Mouse (Mus musculus) midbrain, embryonic 14.5 days (tissue): ENCODE measurements around the gene Hcn3. TPM values are rescaled to one million over a fixed set of nuclear protein-coding genes. Genes with fewer than 3 reads are reported as not detected.
"Not testable (repeated sequence)": the region's sequence is repeated elsewhere in the genome, so short reads cannot be mapped to it uniquely, and the experiment has no call there.

ENCODE experiments used
- ATAC-seq: fragments of 200-750 bp; cut with Nextera tagmentation; 2 replicates; pipeline ENCODE4 v1.8.0; 2017; ENCODE audit warnings: moderate number of reproducible peaks, moderate library complexity; ENCODE audit not compliant: low FRiP score, low TSS enrichment
- DNase-seq: peaks from one replicate; pipeline ENCODE4 v3.0.0-alpha.2; 2015
- H3K27ac ChIP-seq: fragments of 300-500 bp; sonication (generic); replicated peaks from 2 replicates; pipeline ENCODE4 v1.5.1; 2014; ENCODE audit warnings: mild to moderate bottlenecking, low read depth, low read length, moderate library complexity
- H3K27me3 ChIP-seq: fragments of 300-500 bp; sonication (generic); 2 replicates; pipeline ENCODE4 v1.6.1; 2014; ENCODE audit warnings: low read length, control low read depth, mixed read lengths; ENCODE audit not compliant: control insufficient read depth, insufficient read depth
- H3K36me3 ChIP-seq: fragments of 300-500 bp; sonication (generic); 2 replicates; pipeline ENCODE4 v1.6.1; 2014; ENCODE audit warnings: low read length, control low read depth; ENCODE audit not compliant: control insufficient read depth, insufficient read depth
- H3K4me1 ChIP-seq: fragments of 300-500 bp; sonication (generic); 2 replicates; pipeline ENCODE4 v1.6.1; 2014; ENCODE audit warnings: mild to moderate bottlenecking, antibody characterized with exemption, low read length, control low read depth; ENCODE audit not compliant: control insufficient read depth, insufficient read depth
- H3K4me2 ChIP-seq: fragments of 300-500 bp; sonication (generic); 2 replicates; pipeline ENCODE4 v1.6.1; 2014; ENCODE audit warnings: mild to moderate bottlenecking, low read length, moderate library complexity
- H3K4me3 ChIP-seq: fragments of 300-500 bp; sonication (generic); replicated peaks from 2 replicates; pipeline ENCODE4 v1.5.1; 2014; ENCODE audit warnings: low read depth, low read length
- H3K9ac ChIP-seq: fragments of 300-500 bp; sonication (generic); replicated peaks from 2 replicates; pipeline ENCODE4 v1.6.1; 2014; ENCODE audit warnings: mild to moderate bottlenecking, low read length, moderate library complexity
- H3K9me3 ChIP-seq: fragments of 300-500 bp; sonication (generic); 2 replicates; pipeline ENCODE4 v1.6.1; 2016; ENCODE audit warnings: low read length, control low read depth, mixed read lengths; ENCODE audit not compliant: control insufficient read depth
- WGBS: fragments of 180-500 bp; shearing (Covaris S2); extraction: QIAGEN DNeasy Blood & Tissue Kit; methylation state at CpG from one replicate; pipeline ENCODE4 v1.1.7; 2014; 5-methylcytosine and 5-hydroxymethylcytosine counted together
- polyA plus RNA-seq: library from polyadenylated mRNA; unstranded; fragments of >200 nt; fragmentation: Nextera tagmentation; extraction: Ambion mirVana; gene quantifications from 2 replicates; pipeline ENCODE4 v1.2.1, GENCODE M21; 2014

Hcn3 gene
- polyA plus RNA-seq, 1 experiment from 2014 or later, result 23.6 TPM

GRCm38 (mm10) chr3:89161207-89161606, 1.2 kb upstream of the Hcn3 start:
- not testable (repeated sequence) for DNase-seq, ATAC-seq, H3K36me3 ChIP-seq, H3K27ac ChIP-seq, H3K9ac ChIP-seq, H3K9me3 ChIP-seq, H3K27me3 ChIP-seq, H3K4me2 ChIP-seq, H3K4me3 ChIP-seq
- peaks cover 30% of the 10 kb centered on the region for H3K4me1 ChIP-seq

GRCm38 (mm10) chr3:89159211-89159610, 785 bp downstream of the Hcn3 start:
- Histone ChIP-seq H3K9ac (peak overlapping the region; percentile 74), H3K4me3 (peak overlapping the region; percentile 81), H3K36me3 (no peaks in the 10 kb centered on the region), H3K27me3 (no peaks in the 10 kb centered on the region), H3K9me3 (no peaks in the 10 kb centered on the region), H3K4me2 (peak overlapping the region; percentile 89), H3K4me1 (peaks cover 20% of the 10 kb centered on the region), H3K27ac (0 out of 2 replicates have a peak overlapping the region, but pooled peaks have one; percentile 50)
- ATAC-seq, result peak; percentile 31; the same call in 1 of the 2 replicates
- WGBS, result 2% methylated on average over 13 of the region's 13 CpGs
- no peak for DNase-seq

- 20% methylated on average over 7 of the region's 7 CpGs for WGBS
- no peak for ATAC-seq
- Histone ChIP-seq H3K9ac (peak overlapping the region; percentile 74), H3K4me2 (peak overlapping the region; percentile 89), H3K4me1 (peaks cover 18% of the 10 kb centered on the region), H3K27me3 (no peaks in the 10 kb centered on the region), H3K36me3 (no peaks in the 10 kb centered on the region), H3K27ac (0 out of 2 replicates have a peak overlapping the region, but pooled peaks have one; percentile 50), H3K9me3 (no peaks in the 10 kb centered on the region), H3K4me3 (peak overlapping the region; percentile 81)
- peak; percentile 38 for DNase-seq
These were observed 1.3 kb downstream of the Hcn3 start for GRCm38 (mm10) chr3:89158651-89159050.

- no peak overlapping the region for H3K4me2 ChIP-seq
- DNase-seq, result no peak
- H3K27ac ChIP-seq, result no peak overlapping the region
- ATAC-seq, result no peak
- H3K27me3 ChIP-seq, result no peaks in the 10 kb centered on the region
- peaks cover 9% of the 10 kb centered on the region; the same call in 1 of the 2 replicates for H3K36me3 ChIP-seq
- H3K4me3 ChIP-seq, result no peak overlapping the region
- H3K9ac ChIP-seq, result no peak overlapping the region
- peaks cover 18% of the 10 kb centered on the region for H3K4me1 ChIP-seq
- WGBS, result 93% methylated on average over 8 of the region's 8 CpGs
- H3K9me3 ChIP-seq, result no peaks in the 10 kb centered on the region
These were observed 3.0 kb downstream of the Hcn3 start for GRCm38 (mm10) chr3:89156951-89157350.

- 66% methylated on average over 17 of the region's 17 CpGs for WGBS
- H3K9ac ChIP-seq, result no peak overlapping the region
- H3K4me2 ChIP-seq, result no peak overlapping the region
- DNase-seq (no peak), ATAC-seq (no peak)
- no peaks in the 10 kb centered on the region for H3K9me3 ChIP-seq
- no peaks in the 10 kb centered on the region for H3K27me3 ChIP-seq
- H3K36me3 ChIP-seq, result peaks cover 35% of the 10 kb centered on the region
- no peak overlapping the region for H3K4me3 ChIP-seq
- H3K4me1 ChIP-seq, result no peaks in the 10 kb centered on the region
- no peak overlapping the region for H3K27ac ChIP-seq
These were observed 7.7 kb downstream of the Hcn3 start for GRCm38 (mm10) chr3:89152084-89152835.

GRCm38 (mm10) chr3:89148567-89148966, 11.4 kb downstream of the Hcn3 start:
- 71% methylated on average over 14 of the region's 14 CpGs for WGBS
- H3K27ac ChIP-seq, result no peak overlapping the region

GRCm38 (mm10) chr3:89147979-89148311, 12.1 kb downstream of the Hcn3 start:
- H3K4me2 ChIP-seq, result no peak overlapping the region
- 12% methylated on average over 15 of the region's 15 CpGs for WGBS
- peaks cover 35% of the 10 kb centered on the region for H3K36me3 ChIP-seq
- no peak overlapping the region for H3K27ac ChIP-seq
- H3K4me1 ChIP-seq, result no peaks in the 10 kb centered on the region
- ATAC-seq (no peak), DNase-seq (no peak)
- no peaks in the 10 kb centered on the region for H3K9me3 ChIP-seq
- H3K4me3 ChIP-seq, result no peak overlapping the region
- no peak overlapping the region for H3K9ac ChIP-seq
- H3K27me3 ChIP-seq, result no peaks in the 10 kb centered on the region

More at GRCm38 (mm10) chr3:89148567-89148966, 11.4 kb downstream of the Hcn3 start:
- no peaks in the 10 kb centered on the region for H3K9me3 ChIP-seq
- H3K4me2 ChIP-seq, result no peak overlapping the region
- ATAC-seq (no peak), DNase-seq (no peak)
- no peak overlapping the region for H3K9ac ChIP-seq
- no peaks in the 10 kb centered on the region for H3K4me1 ChIP-seq
- peaks cover 35% of the 10 kb centered on the region for H3K36me3 ChIP-seq
- no peak overlapping the region for H3K4me3 ChIP-seq
- H3K27me3 ChIP-seq, result no peaks in the 10 kb centered on the region

GRCm38 (mm10) chr3:89147101-89147978, 12.7 kb downstream of the Hcn3 start:
- no peaks in the 10 kb centered on the region for H3K27me3 ChIP-seq
- H3K4me3 ChIP-seq, result no peak overlapping the region
- no peaks in the 10 kb centered on the region for H3K9me3 ChIP-seq
- H3K9ac ChIP-seq, result no peak overlapping the region
- DNase-seq (peak; percentile 28), ATAC-seq (no peak)
- peaks cover 30% of the 10 kb centered on the region for H3K36me3 ChIP-seq
- H3K4me1 ChIP-seq, result no peaks in the 10 kb centered on the region
- WGBS, result 25% methylated on average over 26 of the region's 26 CpGs
- no peak overlapping the region for H3K4me2 ChIP-seq
- no peak overlapping the region for H3K27ac ChIP-seq
